Mouse (Mus musculus) testis, postnatal 14 days (tissue): ENCODE data around the gene Ly6g6d.

Source experiments
- DNase-seq: peaks from one replicate; pipeline ENCODE4 v3.0.0; 2021; ENCODE audit warnings: low spot score

Gene Ly6g6d

DNA sequence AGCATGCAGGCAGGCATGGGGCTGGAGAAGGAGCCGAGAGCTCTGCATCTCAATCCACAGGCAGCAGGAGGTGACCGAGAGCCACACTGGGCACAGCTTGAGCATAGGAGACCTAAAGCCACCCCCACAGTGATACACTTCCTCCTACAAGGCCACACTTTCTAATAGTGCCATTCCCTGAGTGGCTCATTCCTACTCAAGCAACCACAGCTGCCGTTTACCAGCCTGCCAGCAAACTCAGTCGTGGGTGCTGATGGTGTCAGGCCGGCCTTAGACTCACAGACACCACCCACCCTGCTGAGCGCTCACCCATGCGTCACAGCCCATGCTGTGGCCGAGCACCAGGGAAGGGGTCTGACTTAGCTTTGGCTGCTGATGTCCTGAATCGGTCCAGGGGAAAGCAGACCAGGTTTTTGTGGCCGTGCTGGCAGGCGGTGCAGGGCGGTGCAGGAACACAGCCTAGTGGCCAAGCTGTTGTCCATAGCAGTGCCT is 19.3 kb upstream of the Ly6g6d start:
- no peak for DNase-seq

- DNase-seq, result no peak
Observed at GRCm38 (mm10) chr17:35096597-35096996, 18.7 kb upstream of the Ly6g6d start.

DNA sequence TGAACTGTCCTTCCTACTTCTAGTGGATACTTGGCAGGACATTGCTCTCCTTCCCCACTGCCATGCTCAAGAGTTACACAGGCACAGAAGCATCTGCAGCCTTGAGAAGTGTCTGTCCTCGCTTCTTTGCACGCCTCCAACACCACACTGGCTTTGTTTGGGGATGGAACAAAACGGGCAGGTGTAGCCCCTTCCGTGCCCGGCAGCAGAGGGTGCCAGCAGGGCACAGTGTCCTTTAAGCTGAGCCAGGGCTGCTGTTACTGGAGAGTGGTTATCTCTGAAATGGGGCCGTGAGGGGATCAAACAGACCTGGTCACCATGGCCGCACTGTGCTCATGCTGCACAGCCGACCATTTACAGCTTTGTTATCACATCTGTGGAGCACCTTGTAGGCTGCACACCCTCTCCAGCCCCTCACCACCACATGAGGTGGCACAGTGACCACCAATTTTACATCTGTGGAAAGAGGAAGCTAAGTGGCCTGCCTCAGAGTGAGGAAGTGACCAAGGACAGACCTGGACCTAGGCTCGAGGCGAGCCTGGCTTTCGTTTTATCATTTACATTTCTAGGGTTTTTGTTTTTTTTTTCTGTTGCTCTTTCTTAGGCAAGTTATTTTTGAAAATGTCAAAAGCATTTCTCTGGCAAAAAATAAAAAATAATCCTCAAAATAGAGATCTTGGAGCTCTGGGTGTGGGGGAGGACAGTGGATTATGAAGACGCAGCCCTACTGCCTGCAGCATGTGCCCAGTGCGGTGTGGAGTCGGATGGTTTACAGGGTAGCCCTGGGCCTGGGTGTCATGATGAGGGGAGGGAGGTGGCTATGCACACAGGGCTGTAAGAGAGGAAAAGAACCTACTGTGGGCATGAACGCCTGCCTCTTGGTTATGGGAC is 16.9 kb upstream of the Ly6g6d start:
- DNase-seq, result no peak

GRCm38 (mm10) chr17:35092403-35093198 is 14.7 kb upstream of the Ly6g6d start:
- DNase-seq, result no peak

DNA sequence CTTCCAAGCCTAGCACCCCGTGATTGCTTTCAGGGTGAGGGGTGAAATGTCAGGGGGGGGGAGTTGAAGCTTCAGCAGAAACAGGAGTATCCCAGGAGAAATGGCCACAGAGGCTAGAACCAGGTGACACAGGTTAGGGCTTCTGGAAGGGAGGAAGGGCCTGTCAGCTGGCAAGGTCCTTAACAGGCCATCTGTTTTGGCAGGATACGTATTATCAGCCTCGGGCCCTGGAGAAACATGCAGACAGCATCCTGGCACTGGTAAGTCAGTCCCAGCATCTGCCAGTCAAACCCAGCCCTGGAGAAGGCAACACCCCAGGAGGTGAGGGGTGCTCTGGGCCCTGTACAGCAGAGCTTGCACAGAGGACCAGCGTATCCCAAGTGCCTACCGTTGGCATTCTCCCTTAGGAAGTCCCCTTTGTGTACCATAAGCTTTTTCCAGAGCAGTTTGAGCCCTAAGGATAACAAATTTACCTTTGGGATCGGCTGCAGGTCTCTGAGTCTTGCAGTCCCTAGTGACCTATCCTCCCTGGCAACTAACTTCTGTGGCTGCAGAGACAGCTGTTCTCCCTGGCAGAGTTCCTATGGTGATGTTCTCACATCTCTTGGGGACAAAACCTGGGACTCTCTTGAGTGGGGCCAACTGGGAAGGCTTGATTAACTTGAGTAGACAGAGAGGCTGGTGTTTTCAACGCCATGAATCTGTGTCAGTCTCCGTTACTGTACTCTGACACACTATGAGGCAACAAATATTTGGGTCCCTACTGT is 12.5 kb upstream of the Ly6g6d start:
- DNase-seq, result no peak

DNA sequence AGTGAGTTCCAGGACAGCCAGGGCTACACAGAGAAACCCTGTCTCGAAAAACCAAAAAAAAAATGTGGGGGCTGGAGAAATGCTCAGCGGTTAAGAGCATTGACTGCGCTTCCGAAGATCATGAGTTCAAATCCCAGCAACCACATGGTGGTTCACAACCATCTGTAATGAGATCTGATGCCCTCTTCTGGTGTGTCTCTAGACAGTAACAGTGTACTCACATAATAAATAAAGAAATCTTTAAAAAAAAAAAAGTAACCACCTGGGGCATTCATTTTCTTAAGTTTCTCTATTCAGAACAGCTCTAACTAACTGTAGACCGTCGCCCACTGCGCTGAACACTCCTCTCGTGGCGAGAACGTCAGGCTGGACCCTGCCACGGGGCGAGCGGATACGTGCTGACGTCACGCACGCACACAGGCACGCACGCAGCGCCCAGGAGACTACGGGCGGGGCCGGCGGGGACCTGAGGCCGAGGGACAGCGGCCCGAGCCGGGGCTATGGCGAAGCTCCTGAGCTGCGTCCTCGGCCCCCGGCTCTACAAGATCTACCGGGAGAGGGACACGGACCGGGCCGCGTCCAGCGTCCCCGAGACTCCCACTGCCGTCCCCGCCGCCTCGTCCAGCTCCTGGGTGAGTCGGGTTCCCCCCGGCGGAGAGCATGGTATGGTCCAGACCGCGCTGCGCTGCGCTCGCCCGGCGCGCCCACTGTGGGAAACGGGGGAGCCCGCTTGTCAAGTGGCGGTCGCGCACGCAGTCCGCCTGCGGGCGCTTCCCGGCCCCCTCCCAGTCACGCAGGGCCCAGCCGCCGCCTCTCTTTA is 11.2 kb upstream of the Ly6g6d start, which contains the start of gene Abhd16a:
Gene Abhd16a, plus strand, starts transcription at position 439 of the 820 bp plus-strand sequence.
- peak; percentile 92 for DNase-seq

GRCm38 (mm10) chr17:35088151-35088550 is 10.3 kb upstream of the Ly6g6d start:
- no peak for DNase-seq

DNA sequence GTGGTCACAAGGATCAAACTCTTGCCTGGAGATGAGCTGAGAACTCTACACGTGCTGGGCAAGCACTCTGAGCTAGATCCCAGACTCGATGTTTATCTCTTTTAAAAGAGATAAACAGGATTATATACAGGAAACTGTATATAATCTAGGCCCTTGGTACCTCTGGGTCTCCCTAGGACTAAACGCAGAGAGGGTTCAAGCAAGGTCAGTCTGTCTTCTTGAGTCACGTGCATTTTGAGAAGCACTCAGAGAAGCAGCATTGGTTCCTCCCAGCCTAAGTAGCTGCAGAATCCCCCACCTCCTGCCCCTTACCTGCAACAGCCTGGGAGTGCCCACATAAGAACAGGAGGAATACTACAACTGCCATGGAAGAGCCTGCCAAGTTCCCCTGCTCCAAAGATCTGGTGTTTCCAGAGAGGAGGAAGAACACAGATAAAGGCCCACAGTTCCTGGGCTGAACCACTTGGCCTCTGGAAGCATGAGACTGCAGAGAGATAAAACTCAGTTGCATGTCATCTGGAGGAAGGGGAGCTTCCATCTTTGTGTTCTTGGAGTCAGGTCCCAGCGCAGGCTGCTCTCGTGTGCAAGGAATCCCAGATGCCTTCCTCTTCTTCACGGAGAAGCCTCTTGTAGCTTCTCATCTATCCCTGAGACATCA is 7.5 kb upstream of the Ly6g6d start, which contains the start of gene Ly6g6f:
Gene Ly6g6f, minus strand, starts transcription at position 403 of the 658 bp plus-strand sequence.
- DNase-seq, result no peak

DNA sequence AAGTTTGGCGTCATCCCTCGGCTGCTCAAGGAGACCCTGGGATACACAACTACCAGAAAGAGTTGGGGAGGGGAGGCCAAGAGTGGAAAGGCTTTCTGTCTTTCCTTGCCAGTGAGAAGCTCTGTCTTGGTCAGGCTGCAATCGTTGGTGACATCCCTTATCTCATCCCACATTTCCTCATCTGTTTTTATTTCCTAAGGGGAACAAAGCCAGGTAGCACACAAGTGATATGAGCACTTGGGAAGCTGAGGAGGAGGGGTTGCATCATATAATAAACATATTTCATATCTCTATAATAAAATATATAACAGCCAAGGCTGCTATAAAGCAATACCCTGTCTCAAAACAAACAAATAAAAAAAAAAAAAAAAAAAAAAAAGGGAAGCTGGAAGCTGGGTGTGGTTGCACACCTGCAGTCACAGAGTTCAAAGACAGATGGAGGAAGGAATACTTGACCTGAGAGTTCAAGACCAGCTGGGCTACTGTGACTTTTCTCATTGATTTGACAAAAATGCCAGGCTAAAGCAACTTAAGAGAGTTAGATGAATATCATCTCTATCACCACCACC is 6.1 kb upstream of the Ly6g6d start:
- DNase-seq, result no peak

DNA sequence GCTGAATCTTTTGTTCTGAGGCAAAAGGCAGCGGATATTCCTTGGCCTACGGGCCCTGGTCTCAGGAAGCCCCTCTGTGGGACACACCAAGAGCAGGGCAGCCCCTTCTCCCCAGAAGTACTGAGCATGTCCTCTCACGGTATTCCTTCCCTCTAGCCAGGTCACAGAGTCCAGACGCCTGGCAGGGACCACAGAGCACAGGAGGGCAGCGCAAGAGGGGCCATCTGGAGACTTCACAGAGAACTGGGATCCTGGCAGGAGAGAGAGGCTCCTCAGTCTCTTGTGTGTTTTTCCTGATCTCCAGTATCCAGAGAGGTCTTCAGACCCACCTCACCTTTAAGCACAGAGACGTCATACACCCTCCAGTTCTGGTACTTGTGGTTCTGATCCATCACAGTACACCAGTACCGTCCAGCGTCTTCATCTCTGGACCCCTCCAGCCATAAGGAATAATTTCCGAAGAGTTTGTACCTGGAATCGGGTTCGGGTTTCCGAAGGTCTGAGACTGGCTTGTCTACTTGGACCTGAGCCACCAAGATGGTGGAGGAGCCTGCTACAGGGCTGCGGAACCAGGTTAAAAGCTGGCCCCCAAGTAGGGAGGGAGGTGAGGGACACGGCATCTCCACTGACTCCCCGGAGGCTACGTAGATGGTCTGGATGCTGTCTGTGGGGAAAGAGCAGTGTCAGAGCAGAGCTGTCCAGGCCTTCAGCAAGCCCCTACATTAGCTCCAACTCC is 5.1 kb upstream of the Ly6g6d start:
- no peak for DNase-seq

DNA sequence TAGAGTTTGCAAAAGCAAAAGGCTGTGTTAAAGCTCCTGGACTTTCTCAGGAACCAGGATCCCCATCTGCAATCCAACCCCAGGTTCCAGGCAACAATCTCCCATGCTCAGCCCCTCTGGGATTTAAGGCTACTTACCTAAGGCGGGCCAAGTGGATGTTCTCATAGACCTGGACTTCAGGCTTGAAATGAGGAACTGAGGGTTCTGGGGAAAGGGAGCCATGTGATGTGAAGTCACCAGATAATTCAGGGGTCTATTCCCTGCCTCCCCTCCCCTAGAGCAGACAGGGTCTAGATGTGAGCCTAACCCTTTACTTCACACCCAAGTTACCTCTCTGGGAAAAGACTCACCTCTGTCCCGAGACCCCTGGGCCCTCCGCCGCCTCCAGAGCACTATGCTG is 2.8 kb upstream of the Ly6g6d start:
- DNase-seq, result no peak

- no peak for DNase-seq
Observed at GRCm38 (mm10) chr17:35080248-35080647, 2.4 kb upstream of the Ly6g6d start.

DNA sequence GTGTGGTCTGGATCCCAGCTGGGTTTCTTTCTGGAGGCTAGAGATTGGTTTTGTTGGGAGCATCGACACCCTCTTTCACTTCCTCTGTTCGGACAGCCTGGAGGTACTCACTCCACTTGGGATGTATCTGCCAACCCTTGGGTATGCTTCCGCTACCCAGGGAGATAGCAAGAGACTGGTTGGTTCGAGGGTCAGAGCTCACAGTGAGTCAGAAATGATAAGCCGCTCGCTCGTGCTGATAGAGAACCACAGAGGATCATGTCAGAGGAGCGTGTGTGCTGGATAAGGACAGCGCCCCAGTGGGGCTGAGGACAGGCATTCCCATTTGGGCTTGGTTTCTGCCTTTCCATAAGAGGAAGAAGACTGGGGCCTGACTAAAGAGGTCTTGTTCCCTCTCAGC is 1.9 kb upstream of the Ly6g6d start:
- DNase-seq, result no peak

DNA sequence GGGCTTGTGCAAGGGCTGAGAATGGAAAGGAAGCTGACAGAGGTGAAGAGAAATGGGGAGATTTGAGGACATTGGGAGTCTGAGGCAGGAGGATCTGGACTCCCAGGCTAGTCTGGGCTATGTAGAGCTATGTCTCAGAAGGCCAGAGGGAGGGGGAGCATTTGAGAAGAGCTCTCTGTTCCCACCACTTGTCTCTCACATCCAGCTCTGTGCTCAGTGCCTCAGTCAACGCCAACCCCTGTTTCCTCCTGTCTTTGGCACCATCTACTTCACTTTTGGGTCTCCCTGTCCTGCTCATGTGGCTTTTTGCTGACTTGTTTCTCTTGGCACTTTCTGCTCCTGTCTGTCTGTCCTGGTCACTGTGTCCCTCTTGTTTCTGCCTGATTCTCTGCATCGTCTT is 580 bp downstream of the Ly6g6d start:
- no peak for DNase-seq

GRCm38 (mm10) chr17:35076507-35077176 is 1.2 kb downstream of the Ly6g6d start, which contains the start of gene Ly6g6e:
Gene Ly6g6e (plus strand): TSS chr17:35076902.
- no peak for DNase-seq

DNA sequence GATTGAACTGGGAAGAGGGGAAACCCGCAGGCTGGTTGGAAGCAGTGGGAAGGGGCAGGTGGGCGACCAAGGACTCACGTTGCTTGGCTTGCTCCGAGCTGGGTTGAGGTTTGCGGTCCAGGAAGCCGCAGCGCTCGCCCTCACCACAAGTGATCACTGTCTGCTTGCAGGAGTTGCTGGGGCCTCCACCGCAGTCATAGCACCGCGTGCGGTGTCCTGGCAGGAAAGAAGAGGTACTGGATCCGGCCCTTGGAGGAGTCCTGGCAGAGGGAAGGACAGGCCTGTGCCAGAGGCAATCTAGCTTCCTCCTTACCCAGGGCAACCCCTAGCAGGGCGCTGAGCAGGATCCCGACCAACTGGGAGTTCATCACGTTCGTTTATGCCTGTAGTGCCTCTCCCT is 3.8 kb downstream of the Ly6g6d start:
- no peak for DNase-seq

DNA sequence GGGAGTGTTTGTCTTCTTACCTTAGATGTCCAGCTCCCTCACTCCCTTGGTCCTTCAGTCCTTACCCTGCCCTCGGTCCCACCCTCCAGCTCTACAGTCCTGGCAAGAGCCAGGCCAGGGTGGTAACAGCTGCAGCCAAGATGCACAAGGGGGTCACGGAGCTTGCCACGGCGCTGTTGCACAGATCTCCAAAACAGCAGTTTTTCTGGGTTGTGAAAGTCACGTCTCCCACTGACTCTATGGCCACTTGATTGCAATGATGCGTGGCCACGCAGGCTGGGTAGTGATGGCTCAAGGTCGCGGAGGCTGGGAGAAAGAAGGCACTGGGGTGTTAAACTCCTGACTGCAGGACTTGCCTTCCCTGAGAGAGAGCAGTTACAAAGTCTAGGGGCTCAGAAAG is 6.4 kb downstream of the Ly6g6d start:
- DNase-seq, result no peak

DNA sequence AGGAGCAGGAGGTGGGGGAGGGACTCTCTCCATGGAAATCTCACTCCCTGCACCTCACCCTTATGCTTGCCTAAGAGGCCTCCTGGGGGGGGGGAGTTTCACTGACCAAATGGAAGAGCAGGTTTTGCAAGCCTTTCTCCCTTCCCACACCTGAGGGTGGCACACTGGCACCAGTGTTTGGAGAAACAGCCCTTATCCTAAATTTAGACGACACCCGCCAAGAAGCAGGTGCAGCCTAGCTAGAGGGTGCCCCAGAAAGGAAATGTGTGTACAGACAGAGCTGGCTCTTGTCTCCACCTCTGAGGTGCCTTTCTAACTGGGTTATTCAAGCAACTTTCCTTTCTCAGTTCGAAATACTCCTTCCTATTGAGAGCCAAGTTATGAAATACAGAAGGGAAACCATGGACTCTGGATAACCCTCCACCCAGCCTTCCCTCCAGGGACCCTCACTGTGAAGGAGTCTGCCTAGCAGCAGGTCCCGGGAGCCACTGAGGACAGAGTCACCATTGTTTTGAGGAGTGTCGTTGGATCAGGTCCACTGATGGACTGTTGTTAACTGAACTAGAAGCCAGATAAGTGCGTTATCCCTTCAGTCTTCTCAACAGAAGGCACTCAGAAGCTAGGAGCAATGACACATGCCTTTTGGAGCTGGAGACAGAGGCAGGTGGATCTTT is 7.2 kb downstream of the Ly6g6d start:
- DNase-seq, result no peak
